Mouse (Mus musculus) adrenal gland, postnatal 10 days (tissue): Measurements from ENCODE around the gene Cldn8. TPM values are rescaled to one million over a fixed set of nuclear protein-coding genes. Genes with fewer than 3 reads are reported as not detected.

Experiments used
- total RNA-seq, 2 experiments: library from RNA; stranded (reverse); gene quantifications; 2 replicates each; pipeline ENCODE4 v1.2.3; 2021

Cldn8 gene
- total RNA-seq, 2 experiments from 2014 or later: not detected

Other genes with a start within 250 kb of the Cldn8 start
- not detected for gene Cldn17, start 56.2 kb downstream of the Cldn8 start, total RNA-seq
- gene Krtap24-1, start 49.1 kb upstream of the Cldn8 start, total RNA-seq: not detected
- gene 2310079G19Rik, start 64.5 kb upstream of the Cldn8 start, total RNA-seq: not detected
- not detected for gene Krtap26-1, start 84.6 kb upstream of the Cldn8 start, total RNA-seq
- not detected for gene Krtap27-1, start 108.5 kb upstream of the Cldn8 start, total RNA-seq
- gene 2310061N02Rik, start 144.8 kb upstream of the Cldn8 start, total RNA-seq: not detected
- not detected for gene Krtap13-1, start 165.7 kb upstream of the Cldn8 start, total RNA-seq
- not detected for gene Krtap13, start 188.5 kb upstream of the Cldn8 start, total RNA-seq
- gene 2310034C09Rik, start 195.7 kb upstream of the Cldn8 start, total RNA-seq: not detected
- not detected for gene 2310057N15Rik, start 211.0 kb upstream of the Cldn8 start, total RNA-seq
- gene Gm5965, start 214.7 kb upstream of the Cldn8 start, total RNA-seq: not detected
- not detected for gene Gm20741, start 249.0 kb upstream of the Cldn8 start, total RNA-seq